Mouse (Mus musculus) hindbrain, postnatal 0 days (tissue): ENCODE measurements around the gene Slc38a3. TPM values are rescaled to one million over a fixed set of nuclear protein-coding genes. Genes with fewer than 3 reads are reported as not detected.

ENCODE experiments used
- ATAC-seq: fragments of 200-750 bp; cut with Nextera tagmentation; 2 replicates; pipeline ENCODE4 v1.8.0; 2017; ENCODE audit warnings: mild to moderate bottlenecking, moderate TSS enrichment, moderate library complexity
- DNase-seq: peaks from one replicate; pipeline ENCODE4 v3.0.0-alpha.2; 2015; ENCODE audit warnings: low spot score
- H3K27ac ChIP-seq: fragments of 300-500 bp; sonication (generic); 2 replicates; pipeline ENCODE4 v1.5.1; 2014; ENCODE audit warnings: mild to moderate bottlenecking
- H3K27me3 ChIP-seq: fragments of 300-500 bp; sonication (generic); 2 replicates; pipeline ENCODE4 v1.6.1; 2014; ENCODE audit warnings: low read length, mixed read lengths; ENCODE audit not compliant: insufficient read depth
- H3K36me3 ChIP-seq: fragments of 300-500 bp; sonication (generic); 2 replicates; pipeline ENCODE4 v1.6.1; 2014; ENCODE audit warnings: low read length, mixed read lengths; ENCODE audit not compliant: insufficient read depth
- H3K4me1 ChIP-seq: fragments of 300-500 bp; sonication (generic); 2 replicates; pipeline ENCODE4 v1.6.1; 2014; ENCODE audit warnings: antibody characterized with exemption, low read length, mixed read lengths; ENCODE audit not compliant: insufficient read depth
- H3K4me2 ChIP-seq: fragments of 300-500 bp; sonication (generic); 2 replicates; pipeline ENCODE4 v1.6.1; 2014; ENCODE audit warnings: low read depth, mild to moderate bottlenecking, low read length, moderate library complexity, mixed read lengths
- H3K4me3 ChIP-seq: fragments of 300-500 bp; sonication (generic); 2 replicates; pipeline ENCODE4 v1.5.1; 2014; ENCODE audit warnings: low read length
- H3K9ac ChIP-seq: fragments of 300-500 bp; sonication (generic); replicated peaks from 2 replicates; pipeline ENCODE4 v1.6.1; 2014; ENCODE audit warnings: mild to moderate bottlenecking, low read length, moderate library complexity, mixed read lengths
- H3K9me3 ChIP-seq: fragments of 300-500 bp; sonication (generic); 2 replicates; pipeline ENCODE4 v1.6.1; 2016; ENCODE audit warnings: low read length, mixed read lengths
- CTCF ChIP-seq: IDR thresholded peaks from 2 replicates; pipeline ENCODE4 v1.5.1; 2016; ENCODE audit warnings: antibody characterized with exemption, control low read depth, low read depth
- WGBS: fragments of 180-500 bp; shearing (Covaris S2); extraction: QIAGEN DNeasy Blood & Tissue Kit; methylation state at CpG from one replicate; pipeline ENCODE4 v1.1.7; 2014; 5-methylcytosine and 5-hydroxymethylcytosine counted together
- polyA plus RNA-seq: library from polyadenylated mRNA; unstranded; fragments of >200 nt; fragmentation: Nextera tagmentation; extraction: Ambion mirVana; gene quantifications from 2 replicates; pipeline ENCODE4 v1.2.1, GENCODE M21; 2015
- total RNA-seq: library from RNA; depleted of rRNA; stranded (reverse); fragments of >200 nt; gene quantifications from 2 replicates; pipeline ENCODE4 v1.2.3, GENCODE M21; 2014

Gene Slc38a3
- total and polyA plus RNA-seq, 2 experiments from 2014 or later = 54.5 to 134 TPM

DNA sequence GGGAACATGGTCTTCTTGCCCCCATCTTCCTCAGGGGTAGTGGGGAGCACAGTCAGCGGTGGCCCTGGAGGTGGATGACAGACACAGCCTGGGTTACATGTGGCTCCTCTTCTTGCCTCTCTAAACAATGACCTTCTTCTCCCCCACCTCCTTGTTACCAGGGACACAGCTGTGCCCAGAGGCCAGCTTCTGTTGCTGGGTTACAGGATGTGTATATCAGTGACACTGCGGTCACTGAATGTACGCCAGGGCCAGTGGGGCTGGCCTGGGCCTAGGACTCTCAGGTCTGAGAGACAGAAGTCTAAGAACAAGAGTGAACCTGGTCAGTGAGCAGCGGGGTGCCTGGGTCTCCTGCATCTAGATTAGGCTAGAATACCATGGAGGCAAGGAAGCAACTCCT is 54.3 kb downstream of the Slc38a3 start:
- H3K9me3 ChIP-seq = no peaks in the 10 kb centered on the region
- peaks cover 33% of the 10 kb centered on the region for H3K36me3 ChIP-seq
- no peak for TF ChIP-seq CTCF
- H3K27ac ChIP-seq = 0 out of 2 replicates have a peak overlapping the region, but pooled peaks have one; percentile 41
- no peak overlapping the region for H3K4me3 ChIP-seq
- 39% methylated on average over 4 of the region's 4 CpGs for WGBS
- H3K27me3 ChIP-seq = no peaks in the 10 kb centered on the region
- H3K4me2 ChIP-seq = no peak overlapping the region
- no peak overlapping the region for H3K9ac ChIP-seq
- H3K4me1 ChIP-seq = peaks cover 13% of the 10 kb centered on the region
- ATAC-seq (no peak), DNase-seq (peak; percentile 25)

DNA sequence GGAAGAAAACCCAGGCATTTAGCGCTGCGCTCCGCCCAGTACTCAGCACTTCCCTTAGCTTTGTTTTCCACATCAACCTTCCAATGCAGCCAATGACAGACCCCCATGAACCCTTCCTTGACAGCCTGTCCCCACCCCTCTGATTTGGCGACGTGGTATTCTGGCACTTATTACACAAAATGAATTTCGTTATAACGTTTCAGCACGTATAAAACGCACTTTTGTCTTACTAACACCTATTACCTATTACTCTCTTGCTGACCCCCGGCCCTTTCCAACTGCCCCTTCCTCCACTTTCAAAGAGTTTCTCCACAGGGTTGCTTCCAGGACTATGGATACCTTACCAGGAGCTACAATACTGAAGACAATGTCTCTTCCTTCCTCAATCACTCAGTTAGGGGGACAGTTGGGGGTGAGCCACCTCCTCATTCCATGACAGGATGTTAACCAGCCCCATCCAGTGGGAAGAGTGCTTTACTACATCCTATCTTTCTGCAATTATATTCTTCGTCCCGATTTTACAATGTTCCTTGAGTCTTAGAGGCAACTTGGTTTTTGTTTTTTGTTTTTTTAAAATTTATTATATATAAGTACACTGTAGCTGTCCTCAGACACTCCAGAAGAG is 56.3 kb downstream of the Slc38a3 start:
- H3K4me3 ChIP-seq = peak overlapping the region; percentile 26; the same call in 1 of the 2 replicates
- no peak overlapping the region; the same call in 1 of the 2 replicates for H3K9ac ChIP-seq
- peak; percentile 54; the same call in 1 of the 2 replicates for TF ChIP-seq CTCF
- H3K36me3 ChIP-seq = peaks cover 20% of the 10 kb centered on the region
- H3K4me1 ChIP-seq = peaks cover 13% of the 10 kb centered on the region
- peak overlapping the region; percentile 56 for H3K4me2 ChIP-seq
- no peaks in the 10 kb centered on the region for H3K9me3 ChIP-seq
- H3K27ac ChIP-seq = peak overlapping the region; percentile 98
- H3K27me3 ChIP-seq = no peaks in the 10 kb centered on the region
- WGBS = 6% methylated on average over 12 of the region's 12 CpGs
- DNase-seq (peak; percentile 64), ATAC-seq (no peak; the same call in 1 of the 2 replicates)

DNA sequence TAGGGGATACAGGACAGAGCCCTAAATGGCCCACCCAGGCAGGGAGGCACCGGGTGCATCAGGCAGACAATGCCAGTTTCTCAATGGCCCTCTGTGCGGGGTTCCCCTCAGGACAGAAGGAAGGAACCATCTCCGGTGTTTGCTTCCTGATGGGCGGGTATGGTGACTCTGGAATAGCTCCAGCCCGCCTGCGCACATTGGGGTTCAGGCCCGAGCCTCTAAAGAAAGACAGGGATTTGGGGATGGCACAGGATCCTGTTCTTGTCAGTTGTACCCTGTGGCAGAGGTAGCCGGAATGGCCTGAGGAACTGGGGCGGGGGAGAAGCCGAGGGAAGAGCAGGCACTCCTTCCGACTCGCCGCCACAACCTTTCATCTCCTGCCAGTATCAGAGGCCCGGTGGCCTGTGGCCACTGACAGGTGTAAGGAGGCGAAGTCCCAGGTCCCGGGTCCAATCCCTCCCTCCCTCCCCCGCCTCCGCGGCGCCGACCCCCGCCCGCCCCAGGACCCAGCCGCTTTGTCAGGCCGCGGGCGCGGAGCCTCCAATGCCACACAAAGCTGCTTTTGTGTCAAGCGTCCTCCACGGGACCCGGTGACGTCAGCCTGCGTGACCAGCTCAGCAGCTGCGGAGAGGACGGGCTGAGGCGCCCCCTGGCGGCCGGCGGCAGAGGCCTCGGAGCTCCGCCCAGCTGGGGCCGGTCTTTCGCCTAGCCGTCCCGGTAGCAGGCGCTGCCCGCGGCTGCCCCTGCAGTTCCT is 57.0 kb downstream of the Slc38a3 start:
- H3K4me3 ChIP-seq = peak overlapping the region; percentile 26
- ATAC-seq = peak; percentile 96
- no peaks in the 10 kb centered on the region for H3K9me3 ChIP-seq
- H3K9ac ChIP-seq = peak overlapping the region; percentile 58
- peak overlapping the region; percentile 98 for H3K27ac ChIP-seq
- peak; percentile 80 for TF ChIP-seq CTCF
- WGBS = 1% methylated on average over 46 of the region's 48 CpGs
- H3K4me2 ChIP-seq = peak overlapping the region; percentile 56
- H3K27me3 ChIP-seq = no peaks in the 10 kb centered on the region
- DNase-seq = peak; percentile 99
- H3K4me1 ChIP-seq = peaks cover 18% of the 10 kb centered on the region
- H3K36me3 ChIP-seq = peaks cover 16% of the 10 kb centered on the region

DNA sequence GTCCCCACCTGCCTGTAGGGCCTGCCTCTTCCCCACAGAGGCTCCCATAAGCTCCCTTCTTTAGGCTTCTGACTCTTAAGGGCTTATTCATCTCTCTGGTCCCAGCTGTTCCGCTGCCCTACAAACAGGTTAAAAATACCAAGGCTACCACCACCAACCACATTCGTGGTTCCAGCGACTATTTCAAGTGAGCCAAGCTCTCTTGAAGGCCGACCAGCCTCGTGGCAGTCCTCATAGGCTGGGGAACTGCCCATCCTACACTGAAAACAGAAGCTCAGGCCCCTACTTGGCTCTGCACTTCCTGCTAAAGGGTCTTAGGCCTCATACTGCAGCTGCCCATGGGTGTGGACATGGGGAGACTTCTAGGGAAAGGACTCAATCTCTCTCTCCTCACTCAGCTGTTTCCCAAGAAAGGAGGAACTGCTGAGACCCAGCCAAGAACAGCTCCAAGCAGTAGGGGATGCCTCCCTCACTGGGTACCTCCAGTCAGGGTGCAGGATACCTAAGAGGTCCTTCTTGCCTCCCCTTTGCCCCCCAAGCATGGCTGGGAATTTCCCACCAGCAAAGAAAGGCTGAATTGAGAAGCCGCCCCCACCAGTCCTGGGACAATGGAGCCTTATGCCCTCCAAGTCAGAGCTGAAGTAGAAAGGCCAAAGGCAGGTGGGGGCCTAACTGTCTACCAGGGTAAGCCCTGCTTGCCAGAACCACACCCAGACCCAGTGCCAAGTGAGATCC is 57.7 kb downstream of the Slc38a3 start:
- Histone ChIP-seq H3K4me3 (no peak overlapping the region), H3K4me2 (peak overlapping the region; percentile 56), H3K36me3 (peaks cover 16% of the 10 kb centered on the region), H3K4me1 (peaks cover 18% of the 10 kb centered on the region), H3K27me3 (no peaks in the 10 kb centered on the region), H3K27ac (peak overlapping the region; percentile 98), H3K9ac (peak overlapping the region; percentile 58), H3K9me3 (no peaks in the 10 kb centered on the region)
- no peak for TF ChIP-seq CTCF
- ATAC-seq = no peak
- WGBS = 65% methylated on average over 6 of the region's 6 CpGs
- DNase-seq = no peak

DNA sequence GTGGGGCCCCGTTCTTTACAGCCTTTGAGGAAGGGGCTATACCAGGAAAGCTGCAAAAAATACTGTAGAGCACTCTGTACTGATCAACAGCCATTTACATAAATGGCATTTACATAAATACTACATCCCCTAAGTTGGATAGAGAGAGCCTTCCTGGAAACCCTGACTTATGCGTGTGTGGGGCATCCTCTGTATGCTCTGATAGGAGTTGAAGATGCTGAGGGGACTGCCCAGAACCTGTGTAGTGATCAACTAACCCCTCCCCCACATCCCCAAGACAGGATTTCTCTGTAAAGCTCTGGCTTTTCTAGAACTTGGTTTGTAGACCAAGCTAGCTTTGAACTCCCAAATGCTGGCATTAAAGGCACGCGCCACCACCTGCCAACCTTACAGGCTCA is 59.9 kb downstream of the Slc38a3 start:
- H3K36me3 ChIP-seq = no peaks in the 10 kb centered on the region
- no peak for DNase-seq
- TF ChIP-seq CTCF = no peak
- H3K27me3 ChIP-seq = no peaks in the 10 kb centered on the region
- H3K4me3 ChIP-seq = no peak overlapping the region
- no peak overlapping the region for H3K27ac ChIP-seq
- H3K9me3 ChIP-seq = no peaks in the 10 kb centered on the region
- no peak overlapping the region for H3K4me2 ChIP-seq
- WGBS = 67% methylated on average over 4 of the region's 4 CpGs
- H3K9ac ChIP-seq = no peak overlapping the region
- H3K4me1 ChIP-seq = peaks cover 21% of the 10 kb centered on the region
- no peak for ATAC-seq

DNA sequence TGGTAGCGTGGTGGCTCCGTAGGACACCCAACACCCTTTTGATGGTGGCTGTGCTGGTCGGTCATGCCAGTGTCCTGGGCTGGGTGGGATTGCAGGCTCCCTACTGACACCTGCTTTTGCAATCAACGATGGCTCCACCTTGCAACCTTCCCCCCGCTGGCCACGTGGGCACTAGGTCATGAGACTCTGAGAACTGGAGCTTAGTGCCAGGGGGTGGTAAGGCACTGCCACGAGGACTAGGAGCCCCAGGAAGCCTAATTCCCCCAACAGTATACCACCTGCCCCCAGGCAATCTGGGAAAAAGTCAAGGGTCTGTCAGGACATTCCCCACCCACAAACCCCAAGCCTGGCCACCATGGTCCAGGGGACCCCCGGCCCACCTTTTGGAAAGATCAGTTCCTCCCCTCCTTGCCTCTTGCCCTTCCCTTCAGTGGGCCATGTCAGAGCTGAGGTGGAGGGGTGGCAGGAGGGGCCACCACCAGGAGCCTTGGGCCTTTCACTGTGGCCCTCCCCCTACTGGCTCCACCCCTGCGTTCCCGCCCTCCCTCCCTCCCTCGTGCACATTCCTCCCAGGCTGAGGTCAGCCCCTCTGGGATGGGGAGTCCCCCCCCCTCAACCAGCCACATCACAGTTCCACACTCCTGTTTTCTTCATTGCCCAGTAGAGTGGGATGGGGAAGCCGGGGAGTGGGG is 60.4 kb downstream of the Slc38a3 start, which contains the start of gene Sema3b:
TSS of gene Sema3b (minus strand) at position 489 of the 692 bp plus-strand sequence.
- Histone ChIP-seq H3K27me3 (no peaks in the 10 kb centered on the region), H3K9ac (0 out of 2 replicates have a peak within 1 kb of the TSS, but pooled peaks have one; percentile 17)

More for the DNA sequence above, 60.4 kb downstream of the Slc38a3 start, which contains the start of gene Sema3b:
- TF ChIP-seq CTCF = no peak
- H3K4me2 ChIP-seq = no peak within 1 kb of the TSS
- WGBS = 42% methylated on average over 12 of the region's 12 CpGs
- no peaks in the 10 kb centered on the region for H3K9me3 ChIP-seq
- DNase-seq (no peak), ATAC-seq (no peak)
- peaks cover 21% of the 10 kb centered on the region for H3K4me1 ChIP-seq
- H3K36me3 ChIP-seq = no peaks in the 10 kb centered on the region
- H3K4me3 ChIP-seq = no peak within 1 kb of the TSS
- 0 out of 2 replicates have a peak within 1 kb of the TSS, but pooled peaks have one; percentile 11 for H3K27ac ChIP-seq
